Mouse (Mus musculus): Measurements from ENCODE around the gene Tfdp2. TPM values are rescaled to one million over a fixed set of nuclear protein-coding genes. Genes with fewer than 3 reads are reported as not detected.

Tfdp2 gene
- total RNA-seq, 2 experiments from 2014 or later: 40.1 to 49.1 TPM

Other genes with a start within 250 kb of the Tfdp2 start
- 10 to 100 TPM; 30.0 to 31.2 TPM for gene Xrn1, start 241.5 kb upstream of the Tfdp2 start, total RNA-seq (2021)
- gene Gk5, start 76.9 kb upstream of the Tfdp2 start, total RNA-seq (2021): 1 to 10 TPM; 4.8 to 5.9 TPM
- gene Atp1b3, start 168.2 kb downstream of the Tfdp2 start, total RNA-seq (2021): 10 to 100 TPM; 78.5 to 87.6 TPM